Mouse (Mus musculus) MEL (cell line): ENCODE results near the gene Olfr435. TPM values are rescaled to one million over a fixed set of nuclear protein-coding genes. Genes with fewer than 3 reads are reported as not detected.

Source experiments
- DNase-seq: peaks from one replicate; pipeline ENCODE4 v3.0.0; 2011; ENCODE audit warnings: low read depth, low spot score
- H3K27ac ChIP-seq: 2 replicates; pipeline ENCODE4 v1.5.1; 2012; ENCODE audit warnings: low read depth, mild to moderate bottlenecking, control low read depth, low read length, moderate library complexity; ENCODE audit not compliant: control insufficient read depth
- H3K27me3 ChIP-seq, 2 experiments: fragments of 150-350 bp in 1 of 2; sonication (generic) in 1 of 2; 2 replicates each; pipeline ENCODE4 v1.6.1; 2012; ENCODE audit warnings: low read length in 2 of 2, mild to moderate bottlenecking in 2 of 2, improper control_type of control experiment in 1 of 2, moderate library complexity in 1 of 2; ENCODE audit not compliant: insufficient read depth in 2 of 2, control insufficient read depth in 1 of 2
- H3K36me3 ChIP-seq, 2 experiments: 2 replicates each; pipeline ENCODE4 v1.6.1; 2012 to 2014; ENCODE audit warnings: low read length in 2 of 2, improper control_type of control experiment in 1 of 2, inconsistent platforms in 1 of 2, mild to moderate bottlenecking in 1 of 2; ENCODE audit not compliant: insufficient read depth in 2 of 2, control insufficient read depth in 1 of 2
- H3K4me1 ChIP-seq, 2 experiments: fragments of 150-350 bp in 1 of 2; sonication (generic) in 1 of 2; 2 replicates each; pipeline ENCODE4 v1.6.1; 2012; ENCODE audit warnings: low read length in 2 of 2, improper control_type of control experiment in 1 of 2, mild to moderate bottlenecking in 1 of 2; ENCODE audit not compliant: insufficient read depth in 2 of 2, control insufficient read depth in 1 of 2
- H3K4me3 ChIP-seq, 2 experiments: fragments of 150-350 bp in 1 of 2; sonication (generic) in 1 of 2; 2 replicates each; pipeline ENCODE4 v1.5.1; 2012; ENCODE audit warnings: low read depth in 2 of 2, low read length in 2 of 2, mild to moderate bottlenecking in 2 of 2, moderate library complexity in 2 of 2, control low read depth in 1 of 2, improper control_type of control experiment in 1 of 2; ENCODE audit not compliant: control insufficient read depth in 1 of 2, insufficient read depth in 1 of 2
- H3K79me2 ChIP-seq: 2 replicates; pipeline ENCODE4 v1.6.1; 2012; ENCODE audit warnings: mild to moderate bottlenecking, low read length, moderate library complexity; ENCODE audit not compliant: control insufficient read depth, poor library complexity, insufficient read depth
- H3K9ac ChIP-seq: 2 replicates; pipeline ENCODE4 v1.6.1; 2012; ENCODE audit warnings: low read depth, mild to moderate bottlenecking, control low read depth, low read length, moderate library complexity; ENCODE audit not compliant: control insufficient read depth, poor library complexity, severe bottlenecking
- H3K9me3 ChIP-seq: fragments of 150-350 bp; sonication (generic); replicated peaks from 2 replicates; pipeline ENCODE4 v1.6.1; 2012; ENCODE audit warnings: mild to moderate bottlenecking, low read length, improper control_type of control experiment, moderate library complexity; ENCODE audit not compliant: insufficient read depth
- HCFC1 ChIP-seq: IDR thresholded peaks from 2 replicates; pipeline ENCODE4 v1.6.1; 2012; ENCODE audit warnings: low read depth, mild to moderate bottlenecking, inconsistent platforms, low read length, improper control_type of control experiment, moderate library complexity
- MAX ChIP-seq: IDR thresholded peaks from 2 replicates; pipeline ENCODE4 v1.6.1; 2011; ENCODE audit warnings: low read length, improper control_type of control experiment
- TBP ChIP-seq: IDR thresholded peaks from 2 replicates; pipeline ENCODE4 v1.8.0; 2011; ENCODE audit warnings: low read depth, low read length, improper control_type of control experiment
- polyA plus RNA-seq, 2 experiments: library from polyadenylated mRNA; stranded (reverse) in 1 of 2; unstranded in 1 of 2; fragments of >175 nt in 1 of 2; fragments of >200 nt in 1 of 2; gene quantifications; 2 replicates each; pipeline versions ENCODE4 v1.2.1 to v1.2.4; 2012; ENCODE audit warnings: low replicate concordance in 2 of 2, low read depth in 1 of 2; ENCODE audit not compliant: insufficient read length in 2 of 2, insufficient read depth in 1 of 2, missing spikeins in 1 of 2
- total RNA-seq: library from RNA; depleted of rRNA; stranded (reverse); fragments of 300-350 nt; gene quantifications from 2 replicates; pipeline ENCODE4 v1.2.3, GENCODE M21; 2012; rRNA removed

Gene Olfr435
- total and polyA plus RNA-seq, 3 experiments = not detected

DNA sequence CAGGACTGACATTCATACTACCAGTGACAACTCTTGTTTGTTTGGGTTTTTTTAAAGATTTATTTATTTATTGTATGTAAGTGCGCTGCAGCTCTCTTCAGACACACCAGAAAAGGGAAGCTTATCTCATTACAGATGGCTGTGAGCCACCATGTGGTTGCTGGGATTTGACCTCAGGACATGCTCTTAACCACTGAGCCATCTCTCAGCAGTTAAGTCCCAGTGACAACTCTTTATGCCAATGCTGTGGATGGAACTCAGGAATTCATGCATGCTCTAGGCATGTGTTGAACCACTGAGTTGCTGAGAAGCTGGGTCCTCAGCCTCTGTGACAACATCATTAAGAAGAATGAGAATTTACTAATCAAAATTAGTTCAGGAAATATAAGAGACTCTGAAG, 56.0 kb downstream of the Olfr435 start:
- no peak for TF ChIP-seq TBP
- TF ChIP-seq HCFC1 = no peak
- no peak for TF ChIP-seq MAX
- Histone ChIP-seq H3K27me3 (no peaks in the 10 kb centered on the region), H3K4me1 (peaks cover 0 to 4% of the 10 kb centered on the region in 2 experiments; a peak in 1 of 4 replicates), H3K27ac (no peak overlapping the region), H3K9ac (no peak overlapping the region), H3K79me2 (no peaks in the 10 kb centered on the region), H3K9me3 (no peaks in the 10 kb centered on the region), H3K4me3 (no peak overlapping the region), H3K36me3 (no peaks in the 10 kb centered on the region)
- no peak for DNase-seq

Other genes starting within 250 kb of the Olfr435 start
- gene Olfr444, start 248.1 kb upstream of the Olfr435 start, total RNA-seq = not detected in 2 replicates
- gene Olfr444, start 248.1 kb upstream of the Olfr435 start, polyA plus RNA-seq = not detected
- gene Olfr441, start 90.8 kb upstream of the Olfr435 start, total RNA-seq = not detected in 2 replicates
- not detected for gene Olfr441, start 90.8 kb upstream of the Olfr435 start, polyA plus RNA-seq
- gene Olfr237-ps1, start 50.6 kb upstream of the Olfr435 start, total RNA-seq = not detected in 2 replicates
- gene Olfr237-ps1, start 50.6 kb upstream of the Olfr435 start, polyA plus RNA-seq = not detected
- not detected in 2 replicates for gene Olfr437, start 33.9 kb upstream of the Olfr435 start, total RNA-seq
- not detected for gene Olfr437, start 33.9 kb upstream of the Olfr435 start, polyA plus RNA-seq
- gene Olfr13, start 25.0 kb upstream of the Olfr435 start, total RNA-seq = not detected in 2 replicates
- not detected for gene Olfr13, start 25.0 kb upstream of the Olfr435 start, polyA plus RNA-seq
- gene Olfr434, start 15.9 kb downstream of the Olfr435 start, total RNA-seq = not detected in 2 replicates
- gene Olfr434, start 15.9 kb downstream of the Olfr435 start, polyA plus RNA-seq = not detected
- not detected in 2 replicates for gene Olfr47, start 34.4 kb downstream of the Olfr435 start, total RNA-seq
- gene Olfr47, start 34.4 kb downstream of the Olfr435 start, polyA plus RNA-seq = not detected
- gene Arhgef5, start 68.4 kb downstream of the Olfr435 start, total RNA-seq = not detected in 2 replicates
- not detected for gene Arhgef5, start 68.4 kb downstream of the Olfr435 start, polyA plus RNA-seq
- not detected in 2 replicates for gene Nobox, start 112.4 kb downstream of the Olfr435 start, total RNA-seq
- gene Nobox, start 112.4 kb downstream of the Olfr435 start, polyA plus RNA-seq = not detected